Mouse (Mus musculus): Measurements from ENCODE around the gene Thoc6.

Thoc6 gene

GRCm38 (mm10) chr17:23677236-23677679 lies 3.6 kb upstream of the Thoc6 start, which contains the start of gene Tnfrsf12a:
TSS of gene Tnfrsf12a (minus strand) at chr17:23677468.
- DNase-seq (ENCODE audit: low spot score in 2 of 2), result peak; percentile 75 to 83

- DNase-seq (ENCODE audit: low spot score in 2 of 2), result peak; percentile 32 to 53
Observed at GRCm38 (mm10) chr17:23676473-23677031, 2.9 kb upstream of the Thoc6 start.

GRCm38 (mm10) chr17:23675564-23676281 lies 2.0 kb upstream of the Thoc6 start:
- peak; percentile 74 to 77 for DNase-seq (ENCODE audit: low spot score in 2 of 2)

- peak; percentile 54 to 77 for DNase-seq (ENCODE audit: low spot score in 2 of 2)
Observed at GRCm38 (mm10) chr17:23675127-23675526, 1.4 kb upstream of the Thoc6 start.

GRCm38 (mm10) chr17:23674271-23674952 lies 730 bp upstream of the Thoc6 start:
- DNase-seq (ENCODE audit: low spot score in 2 of 2), result no peak

- DNase-seq (ENCODE audit: low spot score in 2 of 2), result no peak
Observed at GRCm38 (mm10) chr17:23672761-23673160, 921 bp downstream of the Thoc6 start.

- no peak for DNase-seq (ENCODE audit: low spot score in 2 of 2)
Observed at GRCm38 (mm10) chr17:23671519-23671918, 2.2 kb downstream of the Thoc6 start.

- DNase-seq (ENCODE audit: low spot score in 2 of 2), result no peak
Observed at GRCm38 (mm10) chr17:23670516-23671074, 3.1 kb downstream of the Thoc6 start.

GRCm38 (mm10) chr17:23665511-23665910 lies 8.2 kb downstream of the Thoc6 start:
- no peak for DNase-seq (ENCODE audit: low spot score in 2 of 2)

- no peak for DNase-seq (ENCODE audit: low spot score in 2 of 2)
Observed at GRCm38 (mm10) chr17:23664556-23665021, 9.1 kb downstream of the Thoc6 start.

GRCm38 (mm10) chr17:23661526-23661925 lies 12.2 kb downstream of the Thoc6 start:
- no peak for DNase-seq (ENCODE audit: low spot score in 2 of 2)

GRCm38 (mm10) chr17:23660876-23661200 lies 12.8 kb downstream of the Thoc6 start:
- no peak for DNase-seq (ENCODE audit: low spot score in 2 of 2)

GRCm38 (mm10) chr17:23660117-23660875 lies 13.4 kb downstream of the Thoc6 start, which contains the start of gene Bicdl2:
TSS of gene Bicdl2 (plus strand) at chr17:23660506.
- DNase-seq (ENCODE audit: low spot score in 2 of 2), result peak; percentile 69 to 87

- DNase-seq (ENCODE audit: low spot score in 2 of 2), result no peak
Observed at GRCm38 (mm10) chr17:23658450-23658849, 15.2 kb downstream of the Thoc6 start.

GRCm38 (mm10) chr17:23654410-23654809 lies 19.3 kb downstream of the Thoc6 start:
- DNase-seq (ENCODE audit: low spot score in 2 of 2), result no peak

GRCm38 (mm10) chr17:23654001-23654400 lies 19.7 kb downstream of the Thoc6 start:
- no peak for DNase-seq (ENCODE audit: low spot score in 2 of 2)

- DNase-seq (ENCODE audit: low spot score in 2 of 2), result no peak
Observed at GRCm38 (mm10) chr17:23653324-23653723, 20.4 kb downstream of the Thoc6 start.

GRCm38 (mm10) chr17:23651363-23651762 lies 22.3 kb downstream of the Thoc6 start:
- no peak for DNase-seq (ENCODE audit: low spot score in 2 of 2)

GRCm38 (mm10) chr17:23645894-23646293 lies 27.8 kb downstream of the Thoc6 start:
- no peak for DNase-seq (ENCODE audit: low spot score in 2 of 2)

GRCm38 (mm10) chr17:23644613-23645495 lies 28.8 kb downstream of the Thoc6 start, which contains the start of gene Mmp25:
TSS of gene Mmp25 (minus strand) at chr17:23645277.
- DNase-seq (ENCODE audit: low spot score in 2 of 2), result no peak
